26 mouse cellular contexts compared by ENCODE assay signal in genomic region chr12:24683461-24683860, GRCm38 (mm10). TPM values are rescaled to one million over a fixed set of nuclear protein-coding genes. Genes with fewer than 3 reads are reported as not detected.
DNase-seq lines count a peak whose midpoint lies in the region; ATAC-seq and TF ChIP-seq lines count a peak whose summit lies in the region.
"Had no signal": no experiment of that assay in that cellular context is flagged by ENCODE, and none has a peak within 500 bp of the region (broad histone marks: within the 10 kb centered on the region; RNA-seq: fewer than 3 reads in every experiment).

No protein-coding gene starts in this region.

- no peak for TF ChIP-seq POLR2A in limb, embryonic 14.5 days (IDR thresholded peaks at IDR 0.05; ENCODE audit: borderline replicate concordance, extremely low read depth, insufficient read depth, insufficient read length)

- no peak overlapping the region for H3K4me3 ChIP-seq in gastrocnemius, adult 2 months
- no peak overlapping the region for H3K4me3 ChIP-seq in limb, embryonic 14.5 days (replicated peaks; ENCODE audit: low read length)
- no peak overlapping the region for H3K4me3 ChIP-seq in limb, embryonic 10.5 days
- no peak overlapping the region for H3K4me3 ChIP-seq in kidney, embryonic 15.5 days (replicated peaks)
- H3K4me3 ChIP-seq in limb, embryonic 15.5 days: no peak overlapping the region
- H3K4me3 ChIP-seq: forebrain, embryonic 12.5 days; heart, embryonic 10.5 days; hindbrain, embryonic 15.5 days; megakaryocyte, embryonic 14.5 days; midbrain, embryonic 12.5 days; neural tube, embryonic 13.5 days had no signal

- 0 out of 2 replicates have a peak overlapping the region, but pooled peaks have one; percentile 89 for H3K27ac ChIP-seq in gastrocnemius, adult 2 months
- peak overlapping the region; percentile 68; the same call in 1 of the 2 replicates for H3K27ac ChIP-seq in limb, embryonic 14.5 days (replicated peaks; ENCODE audit: low read depth, low read length)
- no peak overlapping the region for H3K27ac ChIP-seq in limb, embryonic 10.5 days
- 0 out of 2 replicates have a peak overlapping the region, but pooled peaks have one; percentile 7 for H3K27ac ChIP-seq in kidney, embryonic 15.5 days
- H3K27ac ChIP-seq in limb, embryonic 15.5 days: peak overlapping the region; percentile 87
- H3K27ac ChIP-seq: forebrain, embryonic 12.5 days; heart, embryonic 10.5 days; hindbrain, embryonic 15.5 days; midbrain, embryonic 12.5 days; neural tube, embryonic 13.5 days had no signal

- DNase-seq in gastrocnemius, adult 2 months: no peak
- no peak for DNase-seq in gastrocnemius, postnatal 4 days (ENCODE audit: low spot score in 2 of 2)
- DNase-seq in limb, embryonic 14.5 days (ENCODE audit: low spot score): no peak
- no peak for DNase-seq in limb, embryonic 10.5 days (ENCODE audit: low spot score)
- DNase-seq in urinary bladder, adult 18-20 months (ENCODE audit: low spot score in 2 of 2): no peak
- no peak for DNase-seq in frontal cortex, postnatal 25 days (ENCODE audit: low spot score in 2 of 2)
- DNase-seq: adrenal gland, postnatal 14 days; cerebellum, adult 11-12 months; cerebellum, adult 9-11 months; forebrain, postnatal 0 days; gastrocnemius, postnatal 14 days; heart, adult 11 months; heart, postnatal 4 days; lung, postnatal 4 days; thymus, postnatal 4 days had no signal

- H3K4me1 ChIP-seq in limb, embryonic 14.5 days (ENCODE audit: control insufficient read depth, insufficient read depth, low read length): peaks cover 17% of the 10 kb centered on the region
- peaks cover 22% of the 10 kb centered on the region for H3K4me1 ChIP-seq in limb, embryonic 10.5 days
- H3K4me1 ChIP-seq in kidney, embryonic 15.5 days: peaks cover 62% of the 10 kb centered on the region
- peaks cover 35% of the 10 kb centered on the region for H3K4me1 ChIP-seq in limb, embryonic 15.5 days

- intact Hi-C loops in gastrocnemius, adult 2 months (cut with DNase I): no loop called here

- no peak overlapping the region for H3K9ac ChIP-seq in limb, embryonic 14.5 days (ENCODE audit: low read depth, low read length, severe bottlenecking)
- H3K9ac ChIP-seq in kidney, embryonic 15.5 days: no peak overlapping the region
- H3K9ac ChIP-seq in limb, embryonic 15.5 days: no peak overlapping the region
- H3K9ac ChIP-seq: forebrain, embryonic 12.5 days; forebrain, postnatal 0 days; hindbrain, embryonic 15.5 days; midbrain, embryonic 12.5 days; neural tube, embryonic 13.5 days had no signal

- ATAC-seq in limb, embryonic 14.5 days (ENCODE audit: low FRiP score, low read depth): no peak
- no peak for ATAC-seq in kidney, embryonic 15.5 days (replicated peaks; ENCODE audit: low FRiP score)
- no peak for ATAC-seq in limb, embryonic 15.5 days (ENCODE audit: insufficient number of reproducible peaks, low FRiP score, low TSS enrichment, low read depth)
- ATAC-seq: forebrain, postnatal 0 days; inflammation-experienced regulatory T-cells, adult 6 months had no signal

- H3K27me3 ChIP-seq in limb, embryonic 14.5 days (ENCODE audit: control insufficient read depth, insufficient read depth, low read length): peaks cover 14% of the 10 kb centered on the region
- peaks cover 77% of the 10 kb centered on the region for H3K27me3 ChIP-seq in limb, embryonic 10.5 days (ENCODE audit: low read depth, poor library complexity, severe bottlenecking)
- H3K27me3 ChIP-seq in kidney, embryonic 15.5 days: peaks cover 25% of the 10 kb centered on the region
- H3K27me3 ChIP-seq in limb, embryonic 15.5 days: peaks cover 10% of the 10 kb centered on the region; the same call in 1 of the 2 replicates

- TF ChIP-seq CTCF in gastrocnemius, adult 2 months (IDR thresholded peaks at IDR 0.05): no peak

- no peaks in the 10 kb centered on the region for H3K9me3 ChIP-seq in limb, embryonic 14.5 days (ENCODE audit: control insufficient read depth, low read length)
- no peaks in the 10 kb centered on the region for H3K9me3 ChIP-seq in limb, embryonic 10.5 days (replicated peaks)
- H3K9me3 ChIP-seq in kidney, embryonic 15.5 days (replicated peaks): no peaks in the 10 kb centered on the region
- H3K9me3 ChIP-seq in limb, embryonic 15.5 days: no peaks in the 10 kb centered on the region
- H3K9me3 ChIP-seq: forebrain, embryonic 12.5 days; G1E; heart, embryonic 10.5 days; hindbrain, embryonic 15.5 days; megakaryocyte, embryonic 14.5 days; midbrain, embryonic 12.5 days; neural tube, embryonic 13.5 days had no signal

- no peaks in the 10 kb centered on the region for H3K36me3 ChIP-seq in limb, embryonic 14.5 days (ENCODE audit: control insufficient read depth, insufficient read depth, low read length)
- H3K36me3 ChIP-seq in limb, embryonic 10.5 days: no peaks in the 10 kb centered on the region
- no peaks in the 10 kb centered on the region for H3K36me3 ChIP-seq in kidney, embryonic 15.5 days
- H3K36me3 ChIP-seq in limb, embryonic 15.5 days: no peaks in the 10 kb centered on the region
- H3K36me3 ChIP-seq: forebrain, embryonic 12.5 days; G1E; heart, embryonic 10.5 days; hindbrain, embryonic 15.5 days; midbrain, embryonic 12.5 days; neural tube, embryonic 13.5 days had no signal

- 69% methylated on average over 7 of the region's 7 CpGs for WGBS in limb, embryonic 14.5 days
- 78% methylated on average over 7 of the region's 7 CpGs for WGBS in limb, embryonic 10.5 days
- 71% methylated on average over 7 of the region's 7 CpGs for WGBS in kidney, embryonic 15.5 days
- WGBS in limb, embryonic 15.5 days: 61% methylated on average over 7 of the region's 7 CpGs

- no peak overlapping the region for H3K4me2 ChIP-seq in limb, embryonic 14.5 days (replicated peaks; ENCODE audit: low read depth, low read length, severe bottlenecking)
- no peak overlapping the region for H3K4me2 ChIP-seq in kidney, embryonic 15.5 days
- no peak overlapping the region for H3K4me2 ChIP-seq in limb, embryonic 15.5 days
- H3K4me2 ChIP-seq: forebrain, embryonic 12.5 days; hindbrain, embryonic 15.5 days; liver, embryonic 11.5 days; midbrain, embryonic 12.5 days; neural tube, embryonic 13.5 days had no signal

RNA-seq across cellular contexts. Expression of gene Cys1, which starts 1.8 kb away (rescaled TPM):
- 1 to 10 TPM; 1.8 to 2.7 TPM for total RNA-seq in gastrocnemius, adult 2 months (2021)
- 10 to 100 TPM in 1 of 2 experiments, 1 to 10 TPM in 1; 8.0 to 13.9 TPM for total RNA-seq in gastrocnemius, postnatal 4 days (2021)
- polyA plus RNA-seq in limb, embryonic 14.5 days (2012; rRNA removed): 11.3 and 13.6 TPM in 2 replicates
- 8.9 and 11.2 TPM in 2 replicates for polyA plus RNA-seq in limb, embryonic 14.5 days (2014; fragmentation: Nextera tagmentation; extraction: Ambion mirVana)
- polyA plus RNA-seq in limb, embryonic 10.5 days (2016; fragmentation: Nextera tagmentation; extraction: Ambion mirVana): 0.21 TPM in 1 of 2 replicates, not detected in the other
- 10.8 and 11.9 TPM in 2 replicates for polyA plus RNA-seq in kidney, embryonic 15.5 days (2015; fragmentation: Nextera tagmentation; extraction: Ambion mirVana)
- polyA plus RNA-seq in limb, embryonic 15.5 days (2015; fragmentation: Nextera tagmentation; extraction: Ambion mirVana): 6.7 and 8.1 TPM in 2 replicates
- total RNA-seq: G1E had no signal
- polyA plus RNA-seq: G1E; inflammation-experienced regulatory T-cells, adult 6 months had no signal

RNA-seq across cellular contexts. Expression of gene Rrm2, which starts 24.6 kb away (rescaled TPM):
- total RNA-seq in gastrocnemius, adult 2 months (2021): 1 to 10 TPM in 1 of 2 experiments, under 1 TPM in 1; 0.89 to 1.1 TPM
- total RNA-seq in gastrocnemius, postnatal 4 days (2021): 10 to 100 TPM; 35.7 to 35.8 TPM
- 60.6 and 67.2 TPM in 2 replicates for polyA plus RNA-seq in limb, embryonic 14.5 days (2012; rRNA removed)
- polyA plus RNA-seq in limb, embryonic 14.5 days (2014; fragmentation: Nextera tagmentation; extraction: Ambion mirVana): 128 and 135 TPM in 2 replicates
- polyA plus RNA-seq in limb, embryonic 10.5 days (2016; fragmentation: Nextera tagmentation; extraction: Ambion mirVana): 631 and 705 TPM in 2 replicates
- polyA plus RNA-seq in kidney, embryonic 15.5 days (2015; fragmentation: Nextera tagmentation; extraction: Ambion mirVana): 246 and 248 TPM in 2 replicates
- polyA plus RNA-seq in limb, embryonic 15.5 days (2015; fragmentation: Nextera tagmentation; extraction: Ambion mirVana): 159 and 162 TPM in 2 replicates

RNA-seq across cellular contexts. Expression of gene Klf11, which starts 32.4 kb away (rescaled TPM):
- 1 to 10 TPM; 4.1 to 7.9 TPM for total RNA-seq in gastrocnemius, adult 2 months (2021)
- 10 to 100 TPM; 18.9 to 19.4 TPM for total RNA-seq in gastrocnemius, postnatal 4 days (2021)
- 12.1 and 15.6 TPM in 2 replicates for polyA plus RNA-seq in limb, embryonic 14.5 days (2012; rRNA removed)
- polyA plus RNA-seq in limb, embryonic 14.5 days (2014; fragmentation: Nextera tagmentation; extraction: Ambion mirVana): 13.3 and 16.4 TPM in 2 replicates
- 8.4 and 9.5 TPM in 2 replicates for polyA plus RNA-seq in limb, embryonic 10.5 days (2016; fragmentation: Nextera tagmentation; extraction: Ambion mirVana)
- 12.4 and 13.2 TPM in 2 replicates for polyA plus RNA-seq in kidney, embryonic 15.5 days (2015; fragmentation: Nextera tagmentation; extraction: Ambion mirVana)
- polyA plus RNA-seq in limb, embryonic 15.5 days (2015; fragmentation: Nextera tagmentation; extraction: Ambion mirVana): 13.6 and 14.4 TPM in 2 replicates
